Mouse (Mus musculus): ENCODE measurements around the gene Dcaf10. TPM values are rescaled to one million over a fixed set of nuclear protein-coding genes. Genes with fewer than 3 reads are reported as not detected.

Gene Dcaf10
- 7.3 TPM in 2 replicates for polyA plus RNA-seq (2015; fragmentation: Nextera tagmentation; extraction: Ambion mirVana)

GRCm38 (mm10) chr4:45341669-45342249 lies at the start of gene Dcaf10:
Gene Dcaf10, plus strand, starts transcription at chr4:45342101.

DNA sequence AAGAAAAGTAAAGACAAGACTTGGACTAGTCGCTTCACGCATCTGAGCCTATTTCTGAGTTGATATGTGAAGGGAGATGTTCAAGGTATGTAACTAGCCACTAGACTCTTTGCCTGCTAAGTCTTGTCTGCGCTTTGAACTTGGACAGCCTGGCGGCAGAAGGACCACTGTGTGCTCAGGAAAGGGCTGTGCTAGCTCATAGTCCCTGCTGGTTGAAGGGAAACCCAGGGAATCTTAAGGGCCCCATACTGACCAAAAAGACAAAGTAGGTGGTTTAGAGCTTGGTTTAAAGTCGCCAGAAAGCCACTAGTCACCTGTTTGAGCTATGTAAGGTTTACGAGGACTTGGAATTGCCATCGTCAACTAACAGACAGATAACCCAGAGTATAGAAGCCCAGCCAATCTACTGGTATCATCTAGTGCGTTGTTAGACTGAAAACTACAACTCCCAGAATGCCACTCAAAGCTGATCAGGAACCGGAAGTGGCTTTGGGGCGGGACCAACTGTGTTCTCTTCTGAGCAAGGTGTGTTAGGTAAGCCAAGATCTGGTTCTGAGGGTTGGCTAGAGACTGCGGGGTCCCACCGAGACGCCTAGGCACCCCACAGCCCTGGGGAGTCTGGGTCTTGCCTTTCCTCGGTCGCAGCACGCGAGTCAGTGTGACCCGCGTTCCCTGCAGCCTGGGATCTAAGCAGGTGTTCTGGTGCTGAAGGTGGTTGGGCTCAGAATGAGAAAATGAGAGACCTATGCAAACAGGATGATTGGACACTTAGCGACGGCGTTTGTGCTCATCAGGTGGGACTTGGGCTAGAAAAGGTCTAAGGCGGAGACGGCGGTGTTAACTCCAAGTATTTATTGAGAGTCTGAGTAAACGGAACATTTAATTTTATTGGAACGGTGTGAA lies 45.0 kb upstream of the Dcaf10 start, which contains the start of gene Trmt10b:
Trmt10b (plus strand) TSS at position 466 of the 903 bp plus-strand sequence.

GRCm38 (mm10) chr4:45342286-45343155 lies 620 bp downstream of the Dcaf10 start, which contains the start of gene Exosc3:
Gene Exosc3, minus strand, starts transcription at chr4:45342732.

DNA sequence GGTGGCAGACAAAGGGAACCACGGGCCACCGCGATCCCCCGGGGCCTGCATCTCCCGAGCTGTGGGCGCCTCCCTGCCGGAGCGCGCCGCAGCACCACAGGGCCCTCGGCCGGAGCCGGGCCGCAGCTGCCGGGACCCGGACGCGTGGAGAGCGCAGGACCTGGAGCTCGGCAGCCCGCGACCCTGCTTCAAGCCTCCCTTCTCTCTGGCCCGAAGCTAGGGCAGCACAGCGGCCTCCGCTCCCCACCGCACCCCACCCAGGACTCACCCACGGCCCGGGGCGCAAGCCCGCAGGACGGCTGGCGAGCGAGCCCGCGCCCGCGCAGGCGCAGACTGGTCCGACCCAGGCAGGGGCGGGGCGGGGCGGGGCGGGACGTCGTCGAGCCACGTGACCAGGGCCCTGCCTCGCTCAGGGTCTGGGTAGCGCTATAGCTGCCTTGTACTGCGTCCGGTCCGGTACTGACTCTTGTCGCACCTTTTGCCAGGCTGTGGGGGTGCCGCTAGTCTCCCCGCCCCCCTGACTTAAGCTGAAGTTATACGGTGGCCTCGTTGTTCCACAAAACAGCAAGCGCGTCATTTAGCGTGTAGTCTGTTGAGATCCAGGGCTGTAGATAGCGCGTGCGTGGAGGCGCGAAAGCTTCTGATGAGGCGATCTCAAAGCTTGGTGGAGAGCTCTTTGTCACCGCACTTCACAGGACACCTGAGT lies 66.7 kb downstream of the Dcaf10 start, which contains the start of gene Slc25a51:
Slc25a51 (minus strand) TSS at position 340 of the 706 bp plus-strand sequence.

Other genes starting within 250 kb of the Dcaf10 start
- gene Tomm5, start 234.0 kb upstream of the Dcaf10 start, polyA plus RNA-seq (2015; fragmentation: Nextera tagmentation; extraction: Ambion mirVana), result 234 and 247 TPM in 2 replicates
- 0.37 and 0.50 TPM in 2 replicates for gene Frmpd1, start 157.2 kb upstream of the Dcaf10 start, polyA plus RNA-seq (2015; fragmentation: Nextera tagmentation; extraction: Ambion mirVana)
- 7.6 and 8.7 TPM in 2 replicates for gene Trmt10b, start 45.0 kb upstream of the Dcaf10 start, polyA plus RNA-seq (2015; fragmentation: Nextera tagmentation; extraction: Ambion mirVana)
- 76.9 and 80.0 TPM in 2 replicates for gene Exosc3, start 631 bp downstream of the Dcaf10 start, polyA plus RNA-seq (2015; fragmentation: Nextera tagmentation; extraction: Ambion mirVana)
- gene Slc25a51, start 66.7 kb downstream of the Dcaf10 start, polyA plus RNA-seq (2015; fragmentation: Nextera tagmentation; extraction: Ambion mirVana), result 82.6 and 86.2 TPM in 2 replicates
- 1.5 and 1.8 TPM in 2 replicates for gene Shb, start 190.4 kb downstream of the Dcaf10 start, polyA plus RNA-seq (2015; fragmentation: Nextera tagmentation; extraction: Ambion mirVana)